Mouse (Mus musculus): ENCODE measurements around the gene Kif2c.

- TF ChIP-seq CTCF (IDR thresholded peaks at IDR 0.05; ENCODE audit: low read depth) (no peak), EP300 (IDR thresholded peaks at IDR 0.05; ENCODE audit: low read depth) (no peak)
Measured at GRCm38 (mm10) chr4:117229590-117229989, 47.2 kb upstream of the Kif2c start.
